Mouse (Mus musculus): ENCODE measurements around the gene Nol10. TPM values are rescaled to one million over a fixed set of nuclear protein-coding genes. Genes with fewer than 3 reads are reported as not detected.

The Nol10 gene
- polyA plus RNA-seq, 1 experiment from 2014 or later: 45.1 TPM

DNA sequence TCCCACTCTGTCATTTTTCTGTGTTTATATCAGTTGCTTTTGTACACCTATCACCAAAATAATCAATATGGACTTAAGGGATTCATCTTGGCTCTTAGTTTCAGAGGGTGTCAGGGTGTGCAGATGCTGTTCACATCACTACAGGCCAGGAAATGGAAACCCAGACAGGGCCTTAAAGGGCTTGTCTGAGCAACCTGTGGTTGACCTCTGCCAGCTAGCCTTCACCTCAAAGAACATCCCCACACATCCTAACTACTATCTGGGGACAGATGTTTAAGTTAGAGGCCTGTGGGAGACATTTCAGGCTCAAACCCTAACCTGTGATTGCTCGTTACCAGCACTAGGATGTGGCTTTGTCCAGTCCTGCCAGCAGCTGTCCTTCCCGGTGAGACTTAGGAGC is 82.3 kb downstream of the Nol10 start:
- H3K27me3 ChIP-seq (ENCODE audit: poor library complexity, severe bottlenecking): no peaks in the 10 kb centered on the region
- H3K4me1 ChIP-seq: peaks cover 8% of the 10 kb centered on the region; the same call in 1 of the 2 replicates
- 90% methylated on average over 2 of the region's 2 CpGs for WGBS
- no peak overlapping the region for H3K4me3 ChIP-seq
- H3K36me3 ChIP-seq (replicated peaks): peaks cover 77% of the 10 kb centered on the region
- no peak overlapping the region for H3K27ac ChIP-seq
- no peak for DNase-seq (ENCODE audit: extremely low spot score, low spot score)
- H3K9me3 ChIP-seq: no peaks in the 10 kb centered on the region

DNA sequence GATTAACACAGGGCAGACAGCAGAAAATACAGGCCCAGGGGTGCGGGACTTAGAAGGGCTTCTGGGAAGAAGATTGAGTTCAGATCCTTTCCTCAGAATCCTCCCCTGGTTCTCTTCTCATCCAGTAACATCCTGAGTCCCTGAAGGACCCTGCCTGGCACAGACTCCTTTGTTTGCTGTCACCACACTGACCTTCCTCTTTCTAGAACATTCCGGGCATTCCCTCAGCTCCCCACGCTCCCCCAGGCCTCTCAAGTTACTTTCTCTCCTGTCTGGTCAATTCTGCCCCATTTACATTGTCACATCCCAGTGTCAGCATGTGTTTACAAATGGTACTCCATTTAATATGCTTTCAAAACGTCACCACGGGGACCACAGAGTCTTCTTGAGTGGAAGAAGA is 82.9 kb downstream of the Nol10 start:
- Histone ChIP-seq H3K4me1 (peaks cover 9% of the 10 kb centered on the region; the same call in 1 of the 2 replicates), H3K27ac (no peak overlapping the region), H3K27me3 (ENCODE audit: poor library complexity, severe bottlenecking) (no peaks in the 10 kb centered on the region), H3K36me3 (replicated peaks) (peaks cover 71% of the 10 kb centered on the region), H3K9me3 (no peaks in the 10 kb centered on the region), H3K4me3 (no peak overlapping the region)
- 89% methylated on average over 5 of the region's 5 CpGs for WGBS
- DNase-seq (ENCODE audit: extremely low spot score, low spot score): no peak

DNA sequence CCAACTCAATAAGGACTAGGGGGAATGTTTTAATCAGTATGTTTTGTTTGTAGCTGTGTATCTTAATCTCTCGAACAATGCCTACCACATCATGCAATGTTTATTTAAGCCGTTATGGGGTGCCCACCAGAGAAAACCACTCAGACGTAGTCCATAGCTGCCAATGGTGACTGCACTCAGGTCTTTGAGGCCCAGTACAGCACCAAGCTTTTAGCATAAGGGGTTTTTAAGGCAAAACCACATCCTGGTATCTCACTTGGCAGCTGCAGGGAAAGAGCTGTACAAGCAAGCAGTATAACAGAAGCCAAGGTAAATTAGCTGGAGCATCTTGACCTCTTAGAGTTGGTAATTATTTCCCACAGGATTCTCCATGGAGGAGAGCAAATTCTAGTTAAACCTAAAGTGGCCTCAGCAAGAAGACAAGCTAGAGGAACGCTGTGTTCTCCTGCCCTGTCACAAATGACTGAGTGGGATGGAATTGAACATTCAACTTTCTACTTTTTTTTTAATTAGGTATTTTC is 83.6 kb downstream of the Nol10 start:
- H3K27ac ChIP-seq: no peak overlapping the region
- peaks cover 64% of the 10 kb centered on the region for H3K36me3 ChIP-seq (replicated peaks)
- no peak overlapping the region for H3K4me3 ChIP-seq
- 94% methylated on average over 4 of the region's 4 CpGs for WGBS
- no peak for DNase-seq (ENCODE audit: extremely low spot score, low spot score)
- no peaks in the 10 kb centered on the region for H3K27me3 ChIP-seq (ENCODE audit: poor library complexity, severe bottlenecking)
- H3K4me1 ChIP-seq: peaks cover 7% of the 10 kb centered on the region; the same call in 1 of the 2 replicates
- H3K9me3 ChIP-seq: no peaks in the 10 kb centered on the region

DNA sequence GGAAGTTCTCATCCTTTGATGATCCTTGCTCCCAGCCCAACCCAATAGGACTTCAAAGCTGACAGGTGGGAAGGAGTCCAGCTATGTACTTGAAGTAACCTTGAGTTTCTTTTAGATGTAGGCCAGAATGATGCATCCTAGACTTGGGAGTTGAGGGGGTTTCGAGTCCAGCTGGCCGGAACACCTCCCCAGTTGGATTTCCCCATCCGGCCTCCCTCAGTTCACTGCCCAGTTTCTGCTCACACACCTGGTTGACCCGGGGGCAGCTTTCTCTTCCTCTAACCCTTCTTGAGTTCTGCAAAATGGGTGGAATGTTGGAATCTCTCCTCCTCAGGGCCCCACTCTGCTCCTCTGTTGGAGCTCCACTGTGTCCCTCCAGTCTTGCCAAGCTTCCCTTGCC is 85.5 kb downstream of the Nol10 start:
- peaks cover 46% of the 10 kb centered on the region for H3K36me3 ChIP-seq (replicated peaks)
- H3K9me3 ChIP-seq: no peaks in the 10 kb centered on the region
- 94% methylated on average over 4 of the region's 4 CpGs for WGBS
- peaks cover 7% of the 10 kb centered on the region; the same call in 1 of the 2 replicates for H3K4me1 ChIP-seq
- no peaks in the 10 kb centered on the region for H3K27me3 ChIP-seq (ENCODE audit: poor library complexity, severe bottlenecking)
- H3K27ac ChIP-seq: no peak overlapping the region
- H3K4me3 ChIP-seq: no peak overlapping the region
- no peak for DNase-seq (ENCODE audit: extremely low spot score, low spot score)

DNA sequence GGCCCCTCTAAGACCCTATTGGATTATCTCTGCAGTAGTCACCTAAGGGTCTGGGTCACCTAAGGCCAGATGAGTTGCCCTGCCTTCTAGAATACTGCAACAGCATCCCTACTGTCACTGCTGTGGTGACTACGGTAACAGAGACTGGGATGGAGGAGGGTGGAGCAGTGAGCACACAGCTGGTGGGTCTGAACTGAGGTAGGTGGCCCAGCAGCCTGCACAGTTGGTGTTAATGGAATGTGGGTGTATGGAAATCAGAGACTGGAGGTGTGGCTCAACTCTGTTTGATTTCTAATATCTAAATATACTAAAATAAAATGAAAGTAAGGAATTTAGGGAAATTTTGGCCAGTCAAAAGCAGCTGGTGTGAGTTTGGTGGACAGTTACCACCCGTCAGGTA is 88.2 kb downstream of the Nol10 start:
- no peak overlapping the region for H3K4me3 ChIP-seq
- peaks cover 20% of the 10 kb centered on the region for H3K4me1 ChIP-seq
- H3K36me3 ChIP-seq (replicated peaks): peaks cover 19% of the 10 kb centered on the region
- no peak for DNase-seq (ENCODE audit: extremely low spot score, low spot score)
- H3K9me3 ChIP-seq: no peaks in the 10 kb centered on the region
- no peak overlapping the region for H3K27ac ChIP-seq
- 91% methylated on average over 2 of the region's 2 CpGs for WGBS
- no peaks in the 10 kb centered on the region for H3K27me3 ChIP-seq (ENCODE audit: poor library complexity, severe bottlenecking)

DNA sequence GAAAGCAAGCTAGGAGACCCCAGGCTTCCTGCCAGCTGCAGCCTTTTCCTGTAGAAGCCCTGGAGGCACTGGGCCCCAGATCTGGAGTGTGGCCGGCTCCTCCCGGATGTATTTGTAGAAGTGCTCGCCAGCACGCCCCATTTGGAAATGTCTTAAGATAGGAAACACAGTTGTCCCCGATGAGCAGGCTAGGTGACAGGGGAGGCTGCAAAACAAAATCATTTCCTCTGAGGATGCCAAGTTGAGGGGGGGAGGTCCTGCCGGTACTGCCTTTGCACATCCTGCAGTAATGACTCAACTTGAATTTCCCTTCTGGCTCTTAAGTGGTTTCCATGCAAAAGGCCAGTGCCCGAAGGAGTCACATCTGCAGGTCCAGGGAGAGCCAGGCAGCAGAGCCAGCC is 92.0 kb downstream of the Nol10 start:
- Histone ChIP-seq H3K9me3 (no peaks in the 10 kb centered on the region), H3K27ac (no peak overlapping the region), H3K4me3 (no peak overlapping the region), H3K36me3 (replicated peaks) (no peaks in the 10 kb centered on the region), H3K4me1 (peaks cover 24% of the 10 kb centered on the region), H3K27me3 (ENCODE audit: poor library complexity, severe bottlenecking) (no peaks in the 10 kb centered on the region)
- DNase-seq (ENCODE audit: extremely low spot score, low spot score): no peak
- 80% methylated on average over 7 of the region's 7 CpGs for WGBS

DNA sequence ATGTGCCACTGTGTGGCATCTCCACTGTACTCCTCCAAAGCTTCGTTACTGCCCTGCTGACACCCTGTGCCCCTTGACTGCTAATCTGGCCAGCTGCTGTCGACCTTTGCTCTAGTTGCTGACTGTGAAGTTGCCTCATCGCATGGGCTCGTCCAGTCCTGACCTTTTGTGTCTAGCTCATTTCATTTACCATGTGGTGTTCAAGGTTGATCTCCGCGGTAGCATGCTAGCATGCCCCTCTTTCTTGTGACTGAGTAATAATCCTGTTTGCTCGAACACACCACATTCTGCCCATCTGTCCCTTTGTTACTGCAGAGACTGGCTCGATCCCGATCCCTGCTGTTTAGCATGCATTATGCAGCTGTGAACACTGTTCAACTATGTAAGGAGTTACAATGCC is 93.2 kb downstream of the Nol10 start:
- peaks cover 19% of the 10 kb centered on the region for H3K4me1 ChIP-seq
- no peaks in the 10 kb centered on the region for H3K9me3 ChIP-seq
- WGBS: 66% methylated on average over 9 of the region's 9 CpGs
- DNase-seq (ENCODE audit: extremely low spot score, low spot score): no peak
- no peaks in the 10 kb centered on the region for H3K36me3 ChIP-seq (replicated peaks)
- no peaks in the 10 kb centered on the region for H3K27me3 ChIP-seq (ENCODE audit: poor library complexity, severe bottlenecking)
- peak overlapping the region; percentile 51 for H3K27ac ChIP-seq
- H3K4me3 ChIP-seq: no peak overlapping the region

DNA sequence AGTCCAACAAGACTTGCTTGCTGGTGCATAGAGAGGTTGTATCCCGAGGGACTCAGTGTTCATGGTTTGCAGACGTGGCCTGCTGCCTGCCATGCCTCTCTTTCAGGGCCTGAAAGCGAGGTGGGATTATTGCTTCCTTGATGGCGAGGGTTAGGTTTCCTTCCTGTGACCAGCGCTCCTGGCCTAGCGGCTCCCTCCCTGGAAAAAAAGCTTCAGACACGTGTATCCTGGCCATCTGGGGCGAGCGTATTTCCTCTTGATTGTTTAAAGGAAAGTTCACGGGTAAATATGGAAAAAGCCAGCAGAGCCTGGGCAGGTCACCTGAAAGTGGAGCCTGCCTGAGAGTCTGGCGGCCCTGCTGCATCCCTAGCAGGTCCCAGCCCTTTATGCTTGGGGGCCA is 96.1 kb downstream of the Nol10 start:
- DNase-seq (ENCODE audit: extremely low spot score, low spot score): no peak
- Histone ChIP-seq H3K4me1 (peaks cover 18% of the 10 kb centered on the region), H3K9me3 (no peaks in the 10 kb centered on the region), H3K27ac (peak overlapping the region; percentile 15; the same call in 1 of the 2 replicates), H3K4me3 (no peak overlapping the region), H3K36me3 (replicated peaks) (no peaks in the 10 kb centered on the region), H3K27me3 (ENCODE audit: poor library complexity, severe bottlenecking) (no peaks in the 10 kb centered on the region)
- 71% methylated on average over 11 of the region's 11 CpGs for WGBS

DNA sequence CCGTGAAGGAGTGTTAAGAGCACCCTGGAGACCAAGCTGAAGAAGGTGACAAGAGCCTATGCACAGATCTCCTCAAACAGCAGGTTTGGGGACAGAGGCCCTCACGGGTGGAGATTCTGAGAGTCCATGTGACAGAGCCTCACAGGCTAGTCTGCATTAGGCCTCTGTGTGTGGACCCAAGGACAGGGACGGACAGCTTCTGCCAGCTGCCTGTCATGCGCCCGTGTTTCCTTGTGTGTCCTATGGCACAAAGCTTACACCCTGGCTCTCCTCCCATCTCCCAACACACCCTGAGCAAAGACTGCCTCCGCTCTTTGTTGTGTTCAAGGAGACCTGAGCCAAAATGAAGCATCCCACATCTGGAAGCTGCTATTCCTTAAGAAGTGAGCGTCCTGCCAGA is 97.0 kb downstream of the Nol10 start:
- Histone ChIP-seq H3K27me3 (ENCODE audit: poor library complexity, severe bottlenecking) (no peaks in the 10 kb centered on the region), H3K9me3 (no peaks in the 10 kb centered on the region), H3K27ac (no peak overlapping the region), H3K4me1 (peaks cover 20% of the 10 kb centered on the region), H3K36me3 (replicated peaks) (no peaks in the 10 kb centered on the region), H3K4me3 (no peak overlapping the region)
- no peak for DNase-seq (ENCODE audit: extremely low spot score, low spot score)
- 90% methylated on average over 7 of the region's 7 CpGs for WGBS

DNA sequence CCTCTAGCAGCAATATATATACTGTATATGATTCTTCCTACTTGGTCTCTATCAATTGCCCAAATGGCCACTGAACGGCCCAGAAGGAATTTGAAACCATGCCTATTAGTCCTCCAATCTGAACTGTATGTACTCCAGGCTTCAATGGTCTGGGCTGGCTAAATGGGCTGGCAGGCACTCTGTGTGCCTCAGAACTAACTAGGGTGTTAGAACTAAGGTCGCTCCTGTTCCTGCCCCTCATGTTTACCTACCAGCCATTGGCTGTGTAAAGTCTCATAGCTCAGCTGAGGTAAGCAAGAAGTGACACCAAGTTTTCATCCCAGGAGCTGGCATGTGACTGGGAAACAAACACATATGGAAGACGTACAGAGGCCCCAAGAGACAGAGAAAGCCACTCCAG is 100.5 kb downstream of the Nol10 start:
- no peaks in the 10 kb centered on the region for H3K9me3 ChIP-seq
- H3K4me1 ChIP-seq: peaks cover 16% of the 10 kb centered on the region; the same call in 1 of the 2 replicates
- 78% methylated on average over 3 of the region's 3 CpGs for WGBS
- no peaks in the 10 kb centered on the region for H3K36me3 ChIP-seq (replicated peaks)
- no peak overlapping the region for H3K4me3 ChIP-seq
- no peaks in the 10 kb centered on the region for H3K27me3 ChIP-seq (ENCODE audit: poor library complexity, severe bottlenecking)
- no peak for DNase-seq (ENCODE audit: extremely low spot score, low spot score)
- H3K27ac ChIP-seq: no peak overlapping the region

DNA sequence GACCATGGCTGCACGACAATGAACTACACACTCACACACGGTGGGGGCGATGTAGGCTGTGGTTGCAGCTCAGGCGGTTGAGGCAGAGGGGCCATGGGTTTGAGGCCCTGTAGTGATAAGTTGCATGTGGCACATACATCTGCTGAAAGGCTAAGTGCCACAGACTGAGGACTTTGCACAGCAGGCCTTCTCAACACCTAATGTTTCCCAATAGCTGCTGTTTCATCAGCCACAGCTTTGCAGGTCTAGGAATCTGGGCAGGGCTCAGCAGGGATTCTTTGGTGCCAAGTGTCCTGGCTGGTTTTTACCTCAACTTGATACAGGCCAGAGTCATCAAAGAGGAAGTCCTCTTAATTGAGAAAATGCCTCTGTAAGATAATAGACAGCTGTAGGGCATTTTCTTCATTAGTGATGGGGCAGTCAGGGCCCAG is 101.4 kb downstream of the Nol10 start:
- WGBS: 72% methylated on average over 4 of the region's 4 CpGs
- no peak for DNase-seq (ENCODE audit: extremely low spot score, low spot score)
- H3K27ac ChIP-seq: no peak overlapping the region

DNA sequence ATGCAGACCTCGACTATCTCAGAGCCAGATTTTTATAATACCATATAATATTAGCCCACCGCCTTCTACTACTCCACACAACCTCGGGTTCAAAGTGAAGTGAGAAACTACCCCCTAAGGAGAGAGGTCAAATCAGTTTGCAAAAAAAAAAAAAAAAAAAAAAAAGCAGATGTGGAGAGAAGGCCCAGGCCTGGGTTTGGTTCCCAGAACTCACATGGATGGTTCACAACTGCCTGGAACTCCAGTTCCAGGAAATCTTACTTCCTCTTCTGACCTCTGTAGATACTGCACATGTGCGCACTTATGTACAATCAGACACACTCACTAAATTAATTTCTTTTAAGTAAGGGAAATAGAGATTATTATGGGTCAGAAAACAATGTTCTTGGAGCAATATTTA is 102.2 kb downstream of the Nol10 start:
- Histone ChIP-seq H3K36me3 (replicated peaks) (no peaks in the 10 kb centered on the region), H3K27me3 (ENCODE audit: poor library complexity, severe bottlenecking) (no peaks in the 10 kb centered on the region), H3K4me3 (no peak overlapping the region), H3K9me3 (no peaks in the 10 kb centered on the region), H3K27ac (no peak overlapping the region), H3K4me1 (peaks cover 14% of the 10 kb centered on the region; the same call in 1 of the 2 replicates)
- WGBS: 79% methylated on average over 4 of the region's 4 CpGs
- DNase-seq (ENCODE audit: extremely low spot score, low spot score): no peak

More for the DNA sequence above, 101.4 kb downstream of the Nol10 start:
- no peaks in the 10 kb centered on the region for H3K9me3 ChIP-seq
- no peak overlapping the region for H3K4me3 ChIP-seq
- no peaks in the 10 kb centered on the region for H3K36me3 ChIP-seq (replicated peaks)
- peaks cover 14% of the 10 kb centered on the region; the same call in 1 of the 2 replicates for H3K4me1 ChIP-seq
- no peaks in the 10 kb centered on the region for H3K27me3 ChIP-seq (ENCODE audit: poor library complexity, severe bottlenecking)

DNA sequence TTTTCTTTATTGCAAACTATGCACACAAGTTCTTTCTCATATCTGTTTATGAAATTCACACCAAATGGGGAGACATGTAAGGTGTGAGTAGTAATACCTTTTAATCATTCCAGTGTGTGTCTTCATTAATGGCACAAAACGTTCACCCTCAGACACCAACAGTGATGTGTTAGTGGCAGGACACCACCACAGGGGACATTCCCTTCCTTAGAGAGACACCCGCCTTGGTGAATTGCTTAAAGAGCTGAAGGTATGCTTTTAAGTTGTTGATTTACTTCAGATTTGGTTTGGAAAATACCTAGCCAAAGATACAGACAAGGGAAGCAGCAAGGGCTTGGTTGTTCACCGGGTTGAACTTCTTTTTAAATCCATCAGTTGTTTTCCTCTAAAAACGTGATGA is 102.7 kb downstream of the Nol10 start:
- H3K36me3 ChIP-seq (replicated peaks): no peaks in the 10 kb centered on the region
- no peaks in the 10 kb centered on the region for H3K9me3 ChIP-seq
- DNase-seq (ENCODE audit: extremely low spot score, low spot score): no peak
- no peak overlapping the region for H3K4me3 ChIP-seq
- 75% methylated on average over 4 of the region's 4 CpGs for WGBS
- peaks cover 14% of the 10 kb centered on the region; the same call in 1 of the 2 replicates for H3K4me1 ChIP-seq
- no peak overlapping the region for H3K27ac ChIP-seq
- H3K27me3 ChIP-seq (ENCODE audit: poor library complexity, severe bottlenecking): no peaks in the 10 kb centered on the region

DNA sequence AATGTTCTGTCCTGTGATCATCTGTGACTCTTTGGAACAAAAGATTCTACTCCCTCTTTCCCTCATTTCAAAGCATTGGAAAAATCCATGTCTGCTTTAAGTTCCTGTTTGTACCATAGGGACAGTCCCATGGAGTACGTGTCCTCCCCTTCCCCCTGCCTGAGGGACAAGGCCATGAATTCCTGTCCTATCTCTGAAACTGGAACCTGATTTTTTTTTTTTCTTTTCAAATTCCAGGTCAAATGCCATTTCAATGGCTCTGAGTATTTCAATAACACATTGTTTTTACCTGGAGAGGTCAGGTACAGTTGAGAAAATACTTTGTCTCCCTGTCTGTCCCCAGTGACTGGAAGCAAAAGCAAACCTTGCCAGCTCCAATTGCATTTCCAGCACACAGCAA is 104.0 kb downstream of the Nol10 start:
- no peak overlapping the region for H3K4me3 ChIP-seq
- no peaks in the 10 kb centered on the region for H3K36me3 ChIP-seq (replicated peaks)
- no peaks in the 10 kb centered on the region for H3K27me3 ChIP-seq (ENCODE audit: poor library complexity, severe bottlenecking)
- DNase-seq (ENCODE audit: extremely low spot score, low spot score): no peak
- H3K9me3 ChIP-seq: no peaks in the 10 kb centered on the region
- H3K4me1 ChIP-seq: peaks cover 14% of the 10 kb centered on the region; the same call in 1 of the 2 replicates
- WGBS: 78% methylated on average over 1 of the region's 1 CpGs
- H3K27ac ChIP-seq: no peak overlapping the region
